Mouse (Mus musculus) heart, postnatal 0 days (tissue): Measurements from ENCODE around the gene Lingo1.

Experiments used
- CTCF ChIP-seq: IDR thresholded peaks from 2 replicates; pipeline ENCODE4 v1.5.1; 2016; ENCODE audit warnings: antibody characterized with exemption, control low read depth, low read depth
- EP300 ChIP-seq: IDR thresholded peaks from 2 replicates; pipeline ENCODE4 v1.6.1; 2016; ENCODE audit warnings: antibody characterized with exemption, low read depth

GRCm38 (mm10) chr9:56658580-56658979 is 137.7 kb downstream of the Lingo1 start:
- TF ChIP-seq CTCF (no peak), EP300 (no peak)
